Mouse (Mus musculus): ENCODE results near the gene Cacnb1. TPM values are rescaled to one million over a fixed set of nuclear protein-coding genes. Genes with fewer than 3 reads are reported as not detected.
A peak's percentile ranks its signal among the peaks of the same experiment; 100 is the strongest.

Cacnb1 gene
- total and polyA plus RNA-seq, 3 experiments: 2.3 to 4.4 TPM; not detected in 1

DNA sequence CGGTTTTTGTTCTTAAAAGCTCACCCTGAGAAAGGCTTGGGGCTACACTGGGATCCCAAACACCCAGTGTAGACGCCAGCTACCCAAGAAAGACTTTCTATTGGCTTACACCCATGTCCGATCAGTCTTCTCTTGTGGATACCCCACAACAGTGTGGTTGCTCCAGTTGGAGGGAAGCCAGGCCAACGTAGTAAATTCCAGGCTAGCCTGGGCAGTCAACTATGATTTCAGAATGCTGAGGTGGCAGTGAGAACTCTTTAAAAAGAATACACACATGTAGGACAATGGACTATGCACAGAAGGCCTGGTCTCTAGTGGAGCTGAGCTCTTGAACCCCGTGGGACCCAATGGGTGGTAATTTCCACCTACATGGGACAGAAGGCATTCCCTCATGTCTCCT, 48.1 kb downstream of the Cacnb1 start:
- TF ChIP-seq MAZ (IDR thresholded peaks at IDR 0.05; ENCODE audit: low read depth, low read length) (no peak), EP300 (IDR thresholded peaks at IDR 0.05; ENCODE audit: low read depth in 1 of 2, low read length in 2 of 2) (no peak), ELF1 (IDR thresholded peaks at IDR 0.05; ENCODE audit: low read depth, low read length) (no peak), GATA1 (IDR thresholded peaks at IDR 0.05; ENCODE audit: low read depth, low read length) (no peak)
- no peak overlapping the region for H3K27ac ChIP-seq (ENCODE audit: control insufficient read depth, low read depth, low read length)

DNA sequence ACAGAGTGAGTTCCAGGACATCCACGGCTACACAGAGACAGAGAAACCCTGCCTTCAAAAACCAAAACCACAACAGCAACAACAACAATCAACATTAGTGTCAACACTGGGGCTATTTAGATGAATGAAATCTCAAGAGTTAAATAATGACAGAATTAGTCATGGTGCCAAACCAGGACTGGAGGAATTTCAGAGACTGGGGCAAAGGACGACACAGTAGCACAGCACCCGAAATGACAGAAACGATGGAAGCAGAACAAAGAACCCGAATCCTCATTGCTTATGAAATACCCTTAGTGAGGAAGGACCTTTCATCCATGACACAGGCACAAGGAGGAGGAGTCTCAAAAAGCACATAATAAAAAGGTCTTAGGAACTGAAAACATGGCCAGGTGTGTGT, 48.7 kb downstream of the Cacnb1 start:
- H3K9me3 ChIP-seq (replicated peaks; ENCODE audit: insufficient read depth, low read length): no peaks in the 10 kb centered on the region
- no peak for TF ChIP-seq EP300 (IDR thresholded peaks at IDR 0.05; ENCODE audit: low read depth in 1 of 2, low read length in 2 of 2)
- TF ChIP-seq NELFE (IDR thresholded peaks at IDR 0.05; ENCODE audit: low read depth, low read length): no peak
- no peak for TF ChIP-seq CTCF (IDR thresholded peaks at IDR 0.05 in 2 of 3, conservative IDR thresholded peaks at IDR 0.05 in 1 of 3; ENCODE audit: control insufficient read depth in 1 of 3, insufficient read depth in 1 of 3, low read depth in 2 of 3, low read length in 3 of 3, poor library complexity in 1 of 3, severe bottlenecking in 1 of 3)
- TF ChIP-seq MEF2A (IDR thresholded peaks at IDR 0.05; ENCODE audit: extremely low read depth, insufficient replicate concordance, low read depth, low read length, poor library complexity, severe bottlenecking): no peak
- no peaks in the 10 kb centered on the region; a peak in 2 of 4 replicates for H3K4me1 ChIP-seq (ENCODE audit: control insufficient read depth in 1 of 2, insufficient read depth in 2 of 2, low read length in 2 of 2)
- H3K27ac ChIP-seq (ENCODE audit: control insufficient read depth, low read depth, low read length): no peak overlapping the region
- no peak for DNase-seq (ENCODE audit: low read depth, low spot score)
- no peak overlapping the region for H3K9ac ChIP-seq (ENCODE audit: control insufficient read depth, low read depth, low read length, poor library complexity, severe bottlenecking)
- no peaks in the 10 kb centered on the region for H3K36me3 ChIP-seq (ENCODE audit: control insufficient read depth in 1 of 2, insufficient read depth in 2 of 2, low read length in 2 of 2)
- no peak overlapping the region for H3K4me3 ChIP-seq (ENCODE audit: control insufficient read depth in 1 of 2, insufficient read depth in 1 of 2, low read depth in 2 of 2, low read length in 2 of 2)
- no peaks in the 10 kb centered on the region for H3K79me2 ChIP-seq (ENCODE audit: control insufficient read depth, insufficient read depth, low read length, poor library complexity)
- H3K27me3 ChIP-seq (ENCODE audit: control insufficient read depth in 1 of 2, insufficient read depth in 2 of 2, low read length in 2 of 2): no peaks in the 10 kb centered on the region; a peak in 1 of 4 replicates

More for the DNA sequence above, 48.1 kb downstream of the Cacnb1 start:
- H3K9me3 ChIP-seq (replicated peaks; ENCODE audit: insufficient read depth, low read length): no peaks in the 10 kb centered on the region
- no peak overlapping the region for H3K9ac ChIP-seq (ENCODE audit: control insufficient read depth, low read depth, low read length, poor library complexity, severe bottlenecking)
- no peaks in the 10 kb centered on the region for H3K79me2 ChIP-seq (ENCODE audit: control insufficient read depth, insufficient read depth, low read length, poor library complexity)
- DNase-seq (ENCODE audit: low read depth, low spot score): no peak
- H3K4me3 ChIP-seq (ENCODE audit: control insufficient read depth in 1 of 2, insufficient read depth in 1 of 2, low read depth in 2 of 2, low read length in 2 of 2): no peak overlapping the region
- no peaks in the 10 kb centered on the region; a peak in 2 of 4 replicates for H3K4me1 ChIP-seq (ENCODE audit: control insufficient read depth in 1 of 2, insufficient read depth in 2 of 2, low read length in 2 of 2)
- no peaks in the 10 kb centered on the region for H3K36me3 ChIP-seq (ENCODE audit: control insufficient read depth in 1 of 2, insufficient read depth in 2 of 2, low read length in 2 of 2)
- no peaks in the 10 kb centered on the region; a peak in 1 of 4 replicates for H3K27me3 ChIP-seq (ENCODE audit: control insufficient read depth in 1 of 2, insufficient read depth in 2 of 2, low read length in 2 of 2)

DNA sequence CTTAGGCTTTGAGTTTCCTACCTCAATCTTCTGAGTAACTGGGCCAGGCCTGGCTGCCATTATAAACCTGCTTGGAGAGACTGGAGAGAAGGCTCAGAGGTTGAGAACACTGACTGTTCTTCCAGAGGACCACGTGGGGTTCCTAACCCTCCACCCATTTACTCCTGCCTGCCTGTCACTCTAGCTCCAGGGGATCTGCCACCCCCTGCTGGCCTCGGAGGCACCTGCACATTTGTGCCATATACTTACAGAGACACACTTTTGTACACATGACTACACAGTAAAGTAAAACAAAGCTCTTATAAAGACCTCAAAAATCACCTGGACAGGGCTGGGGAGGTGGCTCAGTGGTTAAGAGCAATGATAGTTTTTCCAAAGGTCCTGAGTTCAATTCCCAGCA, 50.4 kb downstream of the Cacnb1 start:
- Histone ChIP-seq H3K79me2 (ENCODE audit: control insufficient read depth, insufficient read depth, low read length, poor library complexity) (no peaks in the 10 kb centered on the region), H3K4me1 (ENCODE audit: control insufficient read depth in 1 of 2, insufficient read depth in 2 of 2, low read length in 2 of 2) (peaks cover 4 to 11% of the 10 kb centered on the region in 2 experiments; a peak in 3 of 4 replicates), H3K9ac (ENCODE audit: control insufficient read depth, low read depth, low read length, poor library complexity, severe bottlenecking) (no peak overlapping the region), H3K4me3 (ENCODE audit: control insufficient read depth in 1 of 2, insufficient read depth in 1 of 2, low read depth in 2 of 2, low read length in 2 of 2) (no peak overlapping the region), H3K9me3 (replicated peaks; ENCODE audit: insufficient read depth, low read length) (no peaks in the 10 kb centered on the region), H3K36me3 (ENCODE audit: control insufficient read depth in 1 of 2, insufficient read depth in 2 of 2, low read length in 2 of 2) (0 out of 4 replicates have a peak, but pooled peaks cover 0 to 2% of the 10 kb centered on the region in 2 experiments), H3K27me3 (ENCODE audit: control insufficient read depth in 1 of 2, insufficient read depth in 2 of 2, low read length in 2 of 2) (no peaks in the 10 kb centered on the region; a peak in 1 of 4 replicates), H3K27ac (ENCODE audit: control insufficient read depth, low read depth, low read length) (no peak overlapping the region)
- DNase-seq (ENCODE audit: low read depth, low spot score): peak; percentile 50
- no peak for TF ChIP-seq GATA1 (IDR thresholded peaks at IDR 0.05; ENCODE audit: low read depth, low read length)
- no peak for TF ChIP-seq ETS1 (IDR thresholded peaks at IDR 0.05; ENCODE audit: low read depth, low read length)
- TF ChIP-seq MAZ (IDR thresholded peaks at IDR 0.05; ENCODE audit: low read depth, low read length): no peak
- TF ChIP-seq BHLHE40 (IDR thresholded peaks at IDR 0.05; ENCODE audit: borderline replicate concordance, low read depth, low read length): no peak
- TF ChIP-seq MAFK (IDR thresholded peaks at IDR 0.05; ENCODE audit: borderline replicate concordance, low read depth, low read length): no peak
- TF ChIP-seq EP300 (IDR thresholded peaks at IDR 0.05; ENCODE audit: low read depth in 1 of 2, low read length in 2 of 2): no peak
- TF ChIP-seq JUND (IDR thresholded peaks at IDR 0.05; ENCODE audit: low read depth, low read length): no peak
- no peak for TF ChIP-seq MYB (IDR thresholded peaks at IDR 0.05; ENCODE audit: low read depth, low read length)
- no peak for TF ChIP-seq KAT2A (conservative IDR thresholded peaks at IDR 0.05; ENCODE audit: low read depth, low read length)
- TF ChIP-seq USF1 (IDR thresholded peaks at IDR 0.05; ENCODE audit: low read depth, low read length): no peak
- no peak for TF ChIP-seq ZMIZ1 (IDR thresholded peaks at IDR 0.05; ENCODE audit: low read depth, low read length)
- TF ChIP-seq POLR2A (IDR thresholded peaks at IDR 0.05; ENCODE audit: control insufficient read depth in 1 of 2, insufficient read depth in 1 of 2, low read depth in 1 of 2, low read length in 2 of 2, poor library complexity in 1 of 2): no peak
- no peak for TF ChIP-seq TBP (IDR thresholded peaks at IDR 0.05; ENCODE audit: low read depth, low read length)
- TF ChIP-seq MXI1 (IDR thresholded peaks at IDR 0.05; ENCODE audit: low read depth, low read length): no peak
- TF ChIP-seq SMC3 (IDR thresholded peaks at IDR 0.05; ENCODE audit: low read depth, low read length): peak; percentile 63
- TF ChIP-seq ZNF384 (IDR thresholded peaks at IDR 0.05; ENCODE audit: low read depth, low read length): no peak
- TF ChIP-seq USF2 (IDR thresholded peaks at IDR 0.05; ENCODE audit: borderline replicate concordance in 1 of 2, insufficient read depth in 1 of 2, low read depth in 1 of 2, low read length in 2 of 2): no peak
- TF ChIP-seq ELF1 (IDR thresholded peaks at IDR 0.05; ENCODE audit: low read depth, low read length): no peak
- TF ChIP-seq ZKSCAN1 (IDR thresholded peaks at IDR 0.05; ENCODE audit: low read depth, low read length): no peak
- TF ChIP-seq HCFC1 (IDR thresholded peaks at IDR 0.05; ENCODE audit: low read depth, low read length): no peak
- no peak for TF ChIP-seq UBTF (IDR thresholded peaks at IDR 0.05; ENCODE audit: borderline replicate concordance, insufficient read depth, low read depth, low read length)
- no peak for TF ChIP-seq TAL1 (IDR thresholded peaks at IDR 0.05; ENCODE audit: low read length)

All from MEL (cell line).